Mouse (Mus musculus) brain, adult 10 weeks (tissue): ENCODE results near the gene Hcfc1r1. TPM values are rescaled to one million over a fixed set of nuclear protein-coding genes. Genes with fewer than 3 reads are reported as not detected.

Experiments used
- polyA plus RNA-seq: library from polyadenylated mRNA; stranded (reverse); fragments of 350-450 nt; fragmentation: Illumina TruSeq; extraction: RNeasy Lipid Tissue Mini Kit (QIAGEN cat#74804); gene quantifications from one replicate; pipeline ENCODE4 v1.2.3, GENCODE M21; 2015; ENCODE audit warnings: low read depth, low replicate concordance

The Hcfc1r1 gene
- polyA plus RNA-seq: 211 TPM

GRCm38 (mm10) chr17:23673424-23674073, at the start of gene Hcfc1r1, which contains the start of gene Thoc6:
TSS of gene Hcfc1r1 (plus strand) at chr17:23673596.
TSS of gene Thoc6 (minus strand) at chr17:23673882.

DNA sequence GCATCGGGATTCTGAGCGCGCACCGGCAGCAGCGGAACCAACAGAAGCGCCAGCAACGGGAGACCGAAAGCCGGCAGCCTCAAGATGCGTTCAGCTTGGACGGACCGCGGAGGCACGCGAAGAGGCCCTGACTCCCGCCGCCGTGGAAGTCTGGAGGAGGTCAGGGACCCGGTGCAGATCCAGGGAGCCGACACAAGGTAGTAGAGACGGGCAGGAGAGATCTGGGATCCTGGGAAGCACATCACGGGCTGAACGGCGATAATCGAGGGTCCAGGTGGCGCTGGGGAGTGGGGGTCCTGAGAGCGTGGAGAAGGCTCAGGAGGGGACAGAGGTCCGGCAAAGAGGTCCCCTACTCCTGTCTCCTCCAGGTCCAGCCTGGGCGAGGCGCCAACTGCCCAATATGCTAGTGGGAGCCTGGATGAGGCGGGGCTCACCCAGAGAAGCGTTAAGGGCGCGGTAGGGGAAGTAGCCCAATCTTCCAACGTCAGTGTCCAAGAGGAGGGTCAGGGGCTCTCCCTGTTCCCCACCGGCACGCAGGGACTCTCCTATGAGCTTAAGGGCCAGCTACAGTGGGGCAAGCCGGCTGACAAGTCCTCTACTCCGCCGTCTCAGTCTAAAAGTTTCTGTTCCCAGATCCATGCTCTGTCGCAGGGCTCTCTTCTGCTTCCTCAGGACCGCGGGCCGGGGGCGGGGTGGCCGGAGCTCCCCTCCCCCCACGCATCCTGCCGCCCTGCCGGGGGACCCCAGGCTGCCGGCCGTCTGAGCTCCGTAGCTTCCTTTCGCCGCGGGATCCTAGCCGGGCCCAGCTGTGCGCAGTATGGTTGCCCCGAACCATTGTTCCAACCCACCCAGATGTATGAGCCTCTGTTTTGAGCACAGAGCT, 28.5 kb upstream of the Hcfc1r1 start, which contains the start of gene Mmp25:
Gene Mmp25, minus strand, starts transcription at position 665 of the 883 bp plus-strand sequence.

DNA sequence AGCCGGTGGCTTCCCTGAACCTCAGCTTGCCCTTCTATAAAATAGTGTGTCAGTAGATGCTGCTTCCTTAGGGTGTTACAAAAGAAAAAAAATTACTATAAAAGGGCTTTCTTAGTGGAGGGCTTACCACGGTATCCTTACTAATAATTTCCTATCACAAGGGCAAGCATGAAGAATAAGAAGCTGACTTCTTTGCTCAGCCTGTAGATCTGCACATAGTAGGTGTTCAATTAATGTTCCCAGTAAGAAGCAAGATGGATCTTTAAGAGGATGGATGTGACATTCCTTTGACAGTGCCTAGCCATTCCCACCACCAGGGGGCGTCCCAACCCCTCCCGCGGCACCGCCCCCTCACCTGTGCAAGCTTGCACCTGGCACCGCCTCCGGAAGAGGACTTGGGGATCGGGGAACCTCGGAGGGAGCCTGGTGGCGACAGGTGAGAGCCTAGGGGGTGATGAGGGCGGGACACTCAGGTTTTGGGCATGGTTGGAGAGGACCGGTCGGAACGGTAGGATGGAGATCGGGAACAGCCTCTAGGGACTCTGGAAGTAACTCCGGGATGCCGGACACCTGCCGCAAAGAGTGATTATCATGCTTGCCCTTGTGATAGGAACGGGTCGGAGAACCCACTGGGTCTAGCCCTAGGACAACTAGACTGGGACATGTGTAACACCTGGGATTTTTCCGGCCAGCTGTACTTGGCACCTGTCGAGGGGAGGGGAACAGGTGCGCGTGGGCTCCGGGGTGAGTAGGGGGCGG, 13.1 kb upstream of the Hcfc1r1 start, which contains the start of gene Bicdl2:
Gene Bicdl2, plus strand, starts transcription at position 390 of the 759 bp plus-strand sequence.

GRCm38 (mm10) chr17:23677236-23677679, 3.9 kb downstream of the Hcfc1r1 start, which contains the start of gene Tnfrsf12a:
TSS of gene Tnfrsf12a (minus strand) at chr17:23677468.

DNA sequence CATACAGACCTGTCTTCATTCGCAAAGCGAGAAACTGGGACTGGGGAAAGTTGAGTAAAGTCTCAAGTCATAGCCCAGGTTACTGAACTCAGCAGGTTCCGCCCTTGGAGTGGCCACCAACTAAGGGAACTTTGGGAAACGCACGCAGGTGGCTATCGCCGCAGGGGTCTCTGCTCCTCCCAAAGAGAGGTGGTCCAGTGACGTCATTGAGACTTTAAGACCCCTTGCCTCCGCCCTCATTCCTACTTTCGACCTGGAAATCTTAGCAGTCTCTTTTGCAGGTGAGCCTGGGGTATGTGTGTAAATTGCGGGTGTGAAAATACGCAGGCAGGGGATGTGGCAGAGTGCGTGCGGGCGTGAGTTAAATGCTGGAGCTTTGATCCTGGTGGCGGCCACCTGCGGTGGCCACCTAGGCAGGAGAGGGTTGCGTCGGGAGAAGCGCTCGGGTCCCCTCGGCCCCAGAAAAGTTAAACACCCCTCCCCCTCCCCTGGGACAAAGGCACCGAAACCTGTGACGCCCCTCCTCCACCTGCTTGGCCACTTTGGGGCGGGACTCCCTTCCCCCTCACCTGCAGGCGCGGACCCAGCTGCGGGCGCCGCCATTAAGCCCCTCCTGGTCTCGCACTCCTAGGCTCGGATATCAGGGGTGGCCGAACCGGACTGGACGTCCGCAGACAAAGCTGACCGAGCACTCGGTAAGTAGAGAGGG, 5.9 kb downstream of the Hcfc1r1 start, which contains the start of gene Cldn6:
Gene Cldn6, plus strand, starts transcription at position 123 of the 709 bp plus-strand sequence.

GRCm38 (mm10) chr17:23683856-23684672, 10.7 kb downstream of the Hcfc1r1 start, which contains the start of gene Cldn9:
TSS of gene Cldn9 (minus strand) at chr17:23684026.

DNA sequence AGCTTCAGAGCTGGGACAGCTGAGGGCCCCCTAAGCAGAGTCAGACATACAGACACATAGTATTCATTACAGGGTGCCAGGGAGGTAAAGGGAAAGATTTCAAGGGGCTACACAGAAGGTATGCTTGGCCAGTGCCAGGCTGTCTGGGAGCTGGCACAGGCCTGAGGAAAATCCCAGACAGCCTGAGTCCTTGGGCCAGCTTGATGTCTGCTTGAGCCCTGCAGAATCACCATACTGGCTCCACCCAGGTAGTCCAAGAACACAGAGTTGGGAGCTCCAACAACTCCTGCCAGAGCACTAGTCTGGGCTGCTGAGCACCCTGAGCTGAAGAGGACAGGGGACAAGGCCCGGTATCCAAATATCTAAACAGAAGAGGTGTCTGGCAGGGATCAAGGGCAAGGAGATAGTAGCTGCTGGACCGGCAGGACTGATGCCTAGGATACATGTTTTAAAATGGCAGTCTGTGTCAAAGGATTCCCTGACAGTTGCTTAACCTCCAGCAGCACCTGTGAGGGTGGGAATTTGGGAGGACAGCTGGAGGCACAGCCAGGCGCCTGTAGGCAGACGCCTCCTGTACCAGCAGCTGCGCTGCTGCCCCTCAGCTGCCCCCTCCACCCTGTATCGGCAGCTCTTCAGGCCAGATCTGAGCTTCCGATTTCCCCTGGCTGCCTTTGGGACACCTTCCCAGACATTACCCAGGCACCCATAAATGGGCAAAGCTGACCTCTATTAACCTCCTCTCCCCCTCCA, 49.2 kb downstream of the Hcfc1r1 start, which contains the start of gene 1520401A03Rik:
Gene 1520401A03Rik, minus strand, starts transcription at position 408 of the 750 bp plus-strand sequence.

Other genes with a start within 250 kb of the Hcfc1r1 start
- gene Vmn2r117, start 193.9 kb upstream of the Hcfc1r1 start, polyA plus RNA-seq: not detected
- gene Zfp213, start 109.4 kb upstream of the Hcfc1r1 start, polyA plus RNA-seq: 5.8 TPM
- 18.1 TPM for gene Zfp13, start 74.1 kb upstream of the Hcfc1r1 start, polyA plus RNA-seq
- gene Zscan10, start 72.7 kb upstream of the Hcfc1r1 start, polyA plus RNA-seq: not detected
- 0.24 TPM for gene Mmp25, start 28.3 kb upstream of the Hcfc1r1 start, polyA plus RNA-seq
- not detected for gene Bicdl2, start 13.1 kb upstream of the Hcfc1r1 start, polyA plus RNA-seq
- gene Thoc6, start 286 bp downstream of the Hcfc1r1 start, polyA plus RNA-seq: 9.6 TPM
- 14.9 TPM for gene Tnfrsf12a, start 3.9 kb downstream of the Hcfc1r1 start, polyA plus RNA-seq
- not detected for gene Cldn6, start 5.7 kb downstream of the Hcfc1r1 start, polyA plus RNA-seq
- gene Cldn9, start 10.4 kb downstream of the Hcfc1r1 start, polyA plus RNA-seq: 0.31 TPM
- gene 1520401A03Rik, start 49.2 kb downstream of the Hcfc1r1 start, polyA plus RNA-seq: 0.39 TPM
- 5.1 TPM for gene Pkmyt1, start 52.7 kb downstream of the Hcfc1r1 start, polyA plus RNA-seq
- gene Paqr4, start 67.3 kb downstream of the Hcfc1r1 start, polyA plus RNA-seq: 53.5 TPM
- gene Kremen2, start 72.2 kb downstream of the Hcfc1r1 start, polyA plus RNA-seq: 0.97 TPM
- 321 TPM for gene Flywch1, start 98.0 kb downstream of the Hcfc1r1 start, polyA plus RNA-seq
- 29.3 TPM for gene Flywch2, start 112.5 kb downstream of the Hcfc1r1 start, polyA plus RNA-seq
- gene Srrm2, start 116.9 kb downstream of the Hcfc1r1 start, polyA plus RNA-seq: 295 TPM
- 700 TPM for gene Elob, start 155.5 kb downstream of the Hcfc1r1 start, polyA plus RNA-seq
- gene Prss33, start 162.5 kb downstream of the Hcfc1r1 start, polyA plus RNA-seq: not detected
- not detected for gene Prss32, start 170.3 kb downstream of the Hcfc1r1 start, polyA plus RNA-seq
- 0.42 TPM for gene Prss41, start 170.6 kb downstream of the Hcfc1r1 start, polyA plus RNA-seq
- gene Prss21, start 194.5 kb downstream of the Hcfc1r1 start, polyA plus RNA-seq: not detected
- gene Dcpp1, start 207.3 kb downstream of the Hcfc1r1 start, polyA plus RNA-seq: not detected
- not detected for gene Dcpp2, start 207.3 kb downstream of the Hcfc1r1 start, polyA plus RNA-seq
- not detected for gene Dcpp3, start 243.9 kb downstream of the Hcfc1r1 start, polyA plus RNA-seq